Mouse (Mus musculus): ENCODE measurements around the gene Ndufa10. TPM values are rescaled to one million over a fixed set of nuclear protein-coding genes. Genes with fewer than 3 reads are reported as not detected.
A peak's percentile ranks its signal among the peaks of the same experiment; 100 is the strongest.
"Not testable (repeated sequence)": the region's sequence is repeated elsewhere in the genome, so short reads cannot be mapped to it uniquely, and the experiment has no call there.

Gene Ndufa10
- 100 to 1,000 TPM; 212 to 217 TPM for total RNA-seq (2021)

GRCm38 (mm10) chr1:92473165-92474041, at the start of gene Ndufa10:
Gene Ndufa10 (minus strand): TSS chr1:92473860.
- peak; percentile 92 to 93 for DNase-seq (ENCODE audit: low spot score in 2 of 2)
- intact Hi-C loops (cut with DNase I) = loop anchor here (5.0 kb wide), 1 partner anchor 139 kb away; no protein-coding TSS in a partner anchor

GRCm38 (mm10) chr1:92521376-92521775, 47.7 kb upstream of the Ndufa10 start:
- DNase-seq (ENCODE audit: low spot score in 2 of 2) = peak; percentile 42 to 53
- intact Hi-C loops (cut with DNase I) = loop anchor here (1.0 to 5.0 kb wide), 4 partner anchors 90 to 376 kb away; partner anchors contain the start of gene Otos

GRCm38 (mm10) chr1:92519046-92519445, 45.4 kb upstream of the Ndufa10 start:
- DNase-seq (ENCODE audit: low spot score in 2 of 2) = peak; percentile 47 to 91
- intact Hi-C loops (cut with DNase I) = loop anchor here (5.0 kb wide), 1 partner anchor 358 kb away; no protein-coding TSS in a partner anchor

GRCm38 (mm10) chr1:92518561-92518960, 44.9 kb upstream of the Ndufa10 start, which contains the start of gene Olfr1414:
Gene Olfr1414 (minus strand): TSS chr1:92518661.
- intact Hi-C loops (cut with DNase I) = loop anchor here (5.0 kb wide), 1 partner anchor 359 kb away; no protein-coding TSS in a partner anchor

GRCm38 (mm10) chr1:92515390-92515789, 41.7 kb upstream of the Ndufa10 start:
- DNase-seq (ENCODE audit: low spot score in 2 of 2) = no peak
- intact Hi-C loops (cut with DNase I) = loop anchor here (5.0 kb wide), 1 partner anchor 362 kb away; no protein-coding TSS in a partner anchor

More at GRCm38 (mm10) chr1:92518561-92518960, 44.9 kb upstream of the Ndufa10 start, which contains the start of gene Olfr1414:
- no peak for DNase-seq (ENCODE audit: low spot score in 2 of 2)

GRCm38 (mm10) chr1:92511646-92512045, 38.0 kb upstream of the Ndufa10 start:
- DNase-seq (ENCODE audit: low spot score in 2 of 2); intact Hi-C loops (cut with DNase I): not testable (repeated sequence)

GRCm38 (mm10) chr1:92496001-92496400, 22.3 kb upstream of the Ndufa10 start, which contains the start of gene Olfr1415:
Gene Olfr1415 (minus strand): TSS chr1:92496101.
- intact Hi-C loops (cut with DNase I) = loop anchor here (5.0 kb wide), 1 partner anchor 61 kb away; no protein-coding TSS in a partner anchor
- no peak for DNase-seq (ENCODE audit: low spot score in 2 of 2)

- DNase-seq (ENCODE audit: low spot score in 2 of 2) = no peak
- intact Hi-C loops (cut with DNase I) = no loop called here
Measured at GRCm38 (mm10) chr1:92485013-92485412, 11.4 kb upstream of the Ndufa10 start, which contains the start of gene Olfr1416. Gene Olfr1416 (minus strand): TSS chr1:92485113.

GRCm38 (mm10) chr1:92474066-92474578, 462 bp upstream of the Ndufa10 start:
- peak in 1 of 2 experiments; percentile 8 for DNase-seq (ENCODE audit: low spot score in 2 of 2)
- intact Hi-C loops (cut with DNase I) = loop anchor here (5.0 kb wide), 1 partner anchor 138 kb away; no protein-coding TSS in a partner anchor

- intact Hi-C loops (cut with DNase I) = no loop called here
- no peak for DNase-seq (ENCODE audit: low spot score in 2 of 2)
Measured at GRCm38 (mm10) chr1:92468891-92469290, 4.8 kb downstream of the Ndufa10 start.

- intact Hi-C loops (cut with DNase I) = loop anchor here (10.0 kb wide), 1 partner anchor 934 kb away; no protein-coding TSS in a partner anchor
- DNase-seq (ENCODE audit: low spot score in 2 of 2) = no peak
Measured at GRCm38 (mm10) chr1:92458416-92458815, 15.2 kb downstream of the Ndufa10 start.

- no peak for DNase-seq (ENCODE audit: low spot score in 2 of 2)
- intact Hi-C loops (cut with DNase I) = loop anchor here (10.0 kb wide), 1 partner anchor 933 kb away; no protein-coding TSS in a partner anchor
Measured at GRCm38 (mm10) chr1:92457758-92458157, 15.9 kb downstream of the Ndufa10 start.

GRCm38 (mm10) chr1:92453751-92454445, 19.8 kb downstream of the Ndufa10 start:
- intact Hi-C loops (cut with DNase I) = loop anchor here (5.0 to 10.0 kb wide), 4 partner anchors 277 to 929 kb away; no protein-coding TSS in a partner anchor
- peak in 1 of 2 experiments; percentile 48 for DNase-seq (ENCODE audit: low spot score in 2 of 2)

- no peak for DNase-seq (ENCODE audit: low spot score in 2 of 2)
- intact Hi-C loops (cut with DNase I) = no loop called here
Measured at GRCm38 (mm10) chr1:92448293-92448692, 25.4 kb downstream of the Ndufa10 start.

- intact Hi-C loops (cut with DNase I) = no loop called here
- no peak for DNase-seq (ENCODE audit: low spot score in 2 of 2)
Measured at GRCm38 (mm10) chr1:92441453-92442063, 32.1 kb downstream of the Ndufa10 start.

- intact Hi-C loops (cut with DNase I) = no loop called here
- DNase-seq (ENCODE audit: low spot score in 2 of 2) = no peak
Measured at GRCm38 (mm10) chr1:92440066-92440750, 33.5 kb downstream of the Ndufa10 start.

GRCm38 (mm10) chr1:92437678-92438271, 35.9 kb downstream of the Ndufa10 start:
- DNase-seq (ENCODE audit: low spot score in 2 of 2) = peak; percentile 49 to 78
- intact Hi-C loops (cut with DNase I) = loop anchor here (5.0 kb wide), 1 partner anchor 65 kb away; no protein-coding TSS in a partner anchor

Data from left cerebral cortex, postnatal 25 days (tissue).